Mouse (Mus musculus): ENCODE measurements around the gene Card19.

DNA sequence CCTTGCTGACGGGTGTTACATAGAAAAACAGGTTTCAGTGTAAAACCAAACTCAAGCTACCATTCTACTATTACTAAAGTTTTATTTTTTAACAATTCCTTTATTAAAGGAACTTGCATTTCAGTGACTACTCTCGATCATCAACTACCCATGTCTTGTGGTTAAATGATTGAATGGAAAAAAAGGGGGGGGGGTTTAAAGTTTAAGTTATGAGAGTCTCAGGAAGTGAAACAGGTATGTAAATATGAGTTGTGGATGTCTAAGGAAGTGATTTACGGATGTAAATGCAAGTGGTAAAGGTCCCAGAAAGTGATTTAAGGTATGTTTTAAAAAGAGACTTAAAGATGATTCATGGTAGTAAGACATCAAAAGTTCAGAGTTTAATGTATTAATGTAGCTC lies 9.3 kb upstream of the Card19 start:
- no peak for TF ChIP-seq TCF3 (IDR thresholded peaks at IDR 0.05; ENCODE audit: insufficient read length, low read depth)
- no peak for TF ChIP-seq MYOG (IDR thresholded peaks at IDR 0.05; ENCODE audit: control insufficient read depth in 1 of 3, insufficient read depth in 1 of 3, insufficient read length in 2 of 3, low read depth in 2 of 3)
